Mouse (Mus musculus): Measurements from ENCODE around the gene Gm47955. TPM values are rescaled to one million over a fixed set of nuclear protein-coding genes. Genes with fewer than 3 reads are reported as not detected.
"Not testable (repeated sequence)": the region's sequence is repeated elsewhere in the genome, so short reads cannot be mapped to it uniquely, and the experiment has no call there.

The Gm47955 gene
- total RNA-seq, 2 experiments from 2014 or later, result not detected

DNA sequence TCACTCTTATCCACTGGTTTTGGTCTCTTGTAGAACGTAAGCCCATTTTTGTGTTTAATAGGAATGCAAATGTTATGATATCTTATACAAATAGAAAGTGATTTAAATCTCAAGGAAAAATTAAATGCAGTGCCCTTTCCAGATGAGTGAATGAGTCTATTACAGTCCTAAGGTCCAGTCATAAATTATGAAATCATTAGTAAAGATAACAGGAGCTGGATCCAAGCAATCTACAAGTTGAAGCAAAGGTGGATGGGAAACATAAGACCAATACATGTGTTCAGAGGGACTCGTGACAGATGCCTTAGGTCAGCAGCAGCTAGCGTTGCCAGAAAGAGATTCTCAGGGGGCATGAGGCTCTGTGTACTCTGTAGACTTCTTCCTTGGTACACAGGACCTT, 31.5 kb downstream of the Gm47955 start:
- DNase-seq (ENCODE audit: low spot score in 2 of 2), result no peak

DNA sequence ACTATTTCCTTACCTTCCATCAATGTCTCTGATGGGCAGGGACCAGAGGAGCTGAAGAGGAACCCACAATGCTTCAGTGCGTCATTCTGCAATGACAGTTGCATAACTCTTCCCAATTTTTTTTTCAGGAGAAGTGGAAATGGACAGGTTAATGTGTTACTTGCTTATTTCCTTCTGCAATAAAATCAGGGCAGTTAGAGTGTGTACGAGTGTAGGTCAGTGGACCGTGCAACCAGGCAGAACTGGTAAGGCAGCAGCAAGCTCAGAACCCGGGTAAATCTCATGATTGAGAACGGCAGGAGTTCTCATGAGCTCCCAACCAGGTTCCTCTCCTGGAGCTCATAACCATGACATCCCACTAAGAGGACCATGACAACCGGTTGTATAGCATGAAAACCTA, 32.0 kb downstream of the Gm47955 start:
- no peak for DNase-seq (ENCODE audit: low spot score in 2 of 2)

DNA sequence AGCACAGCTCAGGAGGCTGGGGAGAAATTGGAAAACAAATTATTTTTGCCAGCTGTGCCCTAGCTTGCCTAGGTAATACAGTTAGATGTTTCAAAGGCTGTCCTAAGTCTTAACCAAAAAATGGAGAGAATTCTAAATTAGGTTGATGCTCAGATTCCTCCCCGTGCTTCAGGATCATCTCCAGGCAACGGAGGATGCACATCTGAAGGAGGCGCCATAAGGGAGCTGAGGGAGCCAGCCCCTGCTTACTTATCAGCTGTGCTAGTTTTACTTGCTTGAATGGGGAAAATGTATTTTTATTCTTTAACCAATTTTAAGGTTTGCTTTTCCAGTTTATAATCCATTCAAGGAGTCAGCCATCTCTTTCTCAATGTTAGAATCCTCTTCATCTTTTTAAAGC, 33.9 kb downstream of the Gm47955 start:
- DNase-seq (ENCODE audit: low spot score in 2 of 2), result no peak

DNA sequence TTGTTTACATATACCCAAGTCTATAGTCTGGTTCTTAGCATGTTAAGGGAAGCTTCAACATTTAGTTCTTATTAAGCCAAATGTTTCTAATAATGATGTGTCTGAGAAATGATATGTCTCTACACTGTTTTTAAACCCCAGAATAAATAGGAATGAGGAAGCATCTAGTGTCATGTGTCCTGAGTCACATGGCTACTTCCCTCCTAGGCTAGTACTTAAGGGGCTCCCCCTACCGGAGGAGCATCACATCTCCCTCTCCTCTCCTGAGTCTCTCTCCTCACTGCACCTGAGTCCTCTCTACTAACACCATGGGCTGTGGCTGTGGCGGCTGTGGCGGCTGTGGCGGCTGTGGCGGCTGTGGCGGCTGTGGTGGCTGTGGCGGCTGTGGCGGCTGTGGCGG, 40.2 kb downstream of the Gm47955 start, which contains the start of gene Gm47959:
Gene Gm47959, plus strand, starts transcription at position 243 of the 400 bp plus-strand sequence.
- DNase-seq (ENCODE audit: low spot score in 2 of 2), result not testable (repeated sequence)

DNA sequence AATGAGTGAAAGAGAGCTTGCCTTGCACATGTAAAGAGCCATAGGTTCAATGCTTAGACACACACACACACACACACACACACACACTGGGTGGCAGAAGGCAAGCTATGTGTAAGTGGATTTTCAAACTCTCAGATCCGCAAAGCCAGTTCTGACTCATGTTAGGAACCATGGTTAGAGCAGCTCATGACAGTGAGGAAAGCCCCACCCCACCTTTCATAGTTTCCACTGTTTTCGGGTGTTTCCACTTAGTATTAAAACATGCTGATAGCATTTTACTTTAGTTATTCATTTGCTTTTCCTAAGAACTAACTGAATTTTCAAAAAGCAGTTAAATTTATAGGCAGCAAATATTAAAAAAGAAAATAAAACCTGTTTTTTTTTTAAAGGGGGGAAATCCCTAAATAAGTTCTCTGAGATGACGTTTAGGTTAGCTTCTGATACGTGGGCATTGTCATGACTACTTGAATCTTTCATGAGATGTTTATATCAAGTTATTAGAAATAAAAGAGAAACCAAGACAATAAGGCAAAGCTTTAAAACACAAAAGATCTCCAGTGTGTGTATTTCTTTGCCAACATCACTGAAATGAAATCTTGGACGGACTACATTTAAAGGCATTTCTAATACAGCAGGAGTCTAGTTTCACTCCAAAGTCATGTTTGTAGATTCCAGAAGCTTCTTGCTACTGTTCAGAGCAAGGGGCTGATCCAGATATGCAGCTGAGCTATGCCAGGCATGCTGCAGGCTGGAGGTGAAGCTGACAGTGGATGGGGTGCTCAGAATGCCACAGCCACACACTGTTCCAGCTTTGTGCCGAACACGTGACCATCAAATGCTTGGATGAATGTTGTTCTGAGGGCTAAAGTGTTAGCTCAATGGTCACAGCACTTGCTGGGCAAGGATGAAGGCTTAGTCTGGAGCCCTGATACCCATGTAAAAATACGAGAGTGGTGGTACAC, 46.4 kb downstream of the Gm47955 start:
- no peak for DNase-seq (ENCODE audit: low spot score in 2 of 2)

DNA sequence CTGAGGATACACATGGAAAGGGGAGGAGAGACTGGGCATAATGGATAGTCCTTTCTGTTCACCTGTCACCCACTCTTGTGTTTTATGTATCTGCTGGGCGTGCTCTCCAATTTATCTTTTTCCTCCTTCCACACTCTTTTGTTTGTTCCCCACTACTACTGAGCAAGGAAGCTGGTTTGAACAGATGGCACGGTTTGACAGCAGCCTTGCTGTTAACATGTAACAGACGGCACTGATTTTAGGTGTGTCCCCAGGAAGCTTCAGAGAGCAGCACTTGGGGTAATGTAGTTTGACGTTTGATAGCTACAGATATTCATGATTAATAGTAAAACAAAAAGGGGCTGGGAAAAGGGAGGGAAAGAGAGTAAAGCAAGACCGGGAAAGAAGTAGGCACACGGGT, 47.4 kb downstream of the Gm47955 start:
- no peak for DNase-seq (ENCODE audit: low spot score in 2 of 2)

Other genes starting within 250 kb of the Gm47955 start
- gene Mff, start 235.4 kb upstream of the Gm47955 start, total RNA-seq (2021), result 100 to 1,000 TPM; 228 to 243 TPM
- not detected for gene Tm4sf20, start 191.8 kb upstream of the Gm47955 start, total RNA-seq (2021)
- not detected for gene Gm47791, start 189.0 kb upstream of the Gm47955 start, total RNA-seq (2021)
- 10 to 100 TPM; 69.3 to 74.0 TPM for gene Agfg1, start 120.8 kb upstream of the Gm47955 start, total RNA-seq (2021)
- under 1 TPM; 0.42 to 0.71 TPM for gene A030005L19Rik, start 47.0 kb upstream of the Gm47955 start, total RNA-seq (2021)
- gene A030014E15Rik, start 35.4 kb upstream of the Gm47955 start, total RNA-seq (2021), result not detected
- not detected for gene Gm6217, start 28.9 kb upstream of the Gm47955 start, total RNA-seq (2021)
- gene A030003K21Rik, start 16.9 kb upstream of the Gm47955 start, total RNA-seq (2021), result not detected
- not detected for gene Gm7544, start 4.3 kb upstream of the Gm47955 start, total RNA-seq (2021)
- not detected for gene Gm47959, start 40.3 kb downstream of the Gm47955 start, total RNA-seq (2021)
- 1 to 10 TPM; 1.8 to 1.9 TPM for gene Slc19a3, start 78.2 kb downstream of the Gm47955 start, total RNA-seq (2021)
- not detected for gene Krtap28-10, start 82.2 kb downstream of the Gm47955 start, total RNA-seq (2021)
- not detected for gene Gm47969, start 84.6 kb downstream of the Gm47955 start, total RNA-seq (2021)
- not detected for gene A030005K14Rik, start 99.1 kb downstream of the Gm47955 start, total RNA-seq (2021)
- gene Krtap28-13, start 100.6 kb downstream of the Gm47955 start, total RNA-seq (2021), result not detected
- gene Ccl20, start 156.5 kb downstream of the Gm47955 start, total RNA-seq (2021), result not detected
- gene Daw1, start 199.5 kb downstream of the Gm47955 start, total RNA-seq (2021), result under 1 TPM; 0.45 to 0.56 TPM